Mouse (Mus musculus): ENCODE results near the gene Slc25a1. TPM values are rescaled to one million over a fixed set of nuclear protein-coding genes. Genes with fewer than 3 reads are reported as not detected.
"Not testable (repeated sequence)": the region's sequence is repeated elsewhere in the genome, so short reads cannot be mapped to it uniquely, and the experiment has no call there.

Gene Slc25a1
- 93.4 and 96.2 TPM in 2 replicates for polyA plus RNA-seq (2014; fragmentation: Nextera tagmentation; extraction: Ambion mirVana)

- Histone ChIP-seq H3K4me2 (replicated peaks; ENCODE audit: low read depth, low read length) (peak within 1 kb of the TSS; percentile 78), H3K27me3 (ENCODE audit: control insufficient read depth, insufficient read depth, low read length) (no peaks in the 10 kb centered on the region), H3K9me3 (ENCODE audit: control insufficient read depth, low read depth, low read length) (no peaks in the 10 kb centered on the region), H3K36me3 (ENCODE audit: control insufficient read depth, insufficient read depth, low read length) (peaks cover 14% of the 10 kb centered on the region), H3K27ac (ENCODE audit: low read length) (peak within 1 kb of the TSS; percentile 77), H3K9ac (replicated peaks; ENCODE audit: low read depth, low read length) (peak within 1 kb of the TSS; percentile 69), H3K4me3 (ENCODE audit: low read depth, low read length) (peak within 1 kb of the TSS; percentile 54), H3K4me1 (ENCODE audit: control insufficient read depth, insufficient read depth, low read length) (no peaks in the 10 kb centered on the region)
- under 1% methylated on average over 47 of the region's 47 CpGs for WGBS
- peak; percentile 81 for ATAC-seq (ENCODE audit: insufficient number of reproducible peaks, insufficient read depth, low FRiP score, low read depth)
These were observed at the start of gene Slc25a1 for GRCm38 (mm10) chr16:17928087-17928580. Gene Slc25a1, minus strand, starts transcription at chr16:17928219.

GRCm38 (mm10) chr16:17971853-17972252 is 43.8 kb upstream of the Slc25a1 start:
- no peak for ATAC-seq (ENCODE audit: insufficient number of reproducible peaks, insufficient read depth, low FRiP score, low read depth)
- WGBS, result 70% methylated on average over 5 of the region's 5 CpGs
- no peaks in the 10 kb centered on the region for H3K9me3 ChIP-seq (ENCODE audit: control insufficient read depth, low read depth, low read length)
- no peak overlapping the region for H3K4me3 ChIP-seq (ENCODE audit: low read depth, low read length)
- H3K27me3 ChIP-seq (ENCODE audit: control insufficient read depth, insufficient read depth, low read length), result no peaks in the 10 kb centered on the region
- no peaks in the 10 kb centered on the region for H3K36me3 ChIP-seq (ENCODE audit: control insufficient read depth, insufficient read depth, low read length)
- no peak overlapping the region for H3K27ac ChIP-seq (ENCODE audit: low read length)
- no peak overlapping the region for H3K4me2 ChIP-seq (replicated peaks; ENCODE audit: low read depth, low read length)
- no peaks in the 10 kb centered on the region for H3K4me1 ChIP-seq (ENCODE audit: control insufficient read depth, insufficient read depth, low read length)
- no peak overlapping the region for H3K9ac ChIP-seq (replicated peaks; ENCODE audit: low read depth, low read length)

GRCm38 (mm10) chr16:17962091-17962490 is 34.1 kb upstream of the Slc25a1 start:
- Histone ChIP-seq H3K4me1 (ENCODE audit: control insufficient read depth, insufficient read depth, low read length) (no peaks in the 10 kb centered on the region), H3K9ac (replicated peaks; ENCODE audit: low read depth, low read length) (no peak overlapping the region), H3K4me3 (ENCODE audit: low read depth, low read length) (no peak overlapping the region), H3K27ac (ENCODE audit: low read length) (no peak overlapping the region), H3K27me3 (ENCODE audit: control insufficient read depth, insufficient read depth, low read length) (no peaks in the 10 kb centered on the region), H3K4me2 (replicated peaks; ENCODE audit: low read depth, low read length) (no peak overlapping the region), H3K9me3 (ENCODE audit: control insufficient read depth, low read depth, low read length) (no peaks in the 10 kb centered on the region), H3K36me3 (ENCODE audit: control insufficient read depth, insufficient read depth, low read length) (no peaks in the 10 kb centered on the region)
- ATAC-seq (ENCODE audit: insufficient number of reproducible peaks, insufficient read depth, low FRiP score, low read depth), result no peak
- 78% methylated on average over 7 of the region's 7 CpGs for WGBS

GRCm38 (mm10) chr16:17956052-17956638 is 28.1 kb upstream of the Slc25a1 start:
- ATAC-seq (ENCODE audit: insufficient number of reproducible peaks, insufficient read depth, low FRiP score, low read depth); H3K4me1 ChIP-seq (ENCODE audit: control insufficient read depth, insufficient read depth, low read length); H3K27me3 ChIP-seq (ENCODE audit: control insufficient read depth, insufficient read depth, low read length); H3K4me3 ChIP-seq (ENCODE audit: low read depth, low read length); H3K4me2 ChIP-seq (replicated peaks; ENCODE audit: low read depth, low read length); H3K27ac ChIP-seq (ENCODE audit: low read length); H3K9me3 ChIP-seq (ENCODE audit: control insufficient read depth, low read depth, low read length); H3K9ac ChIP-seq (replicated peaks; ENCODE audit: low read depth, low read length); H3K36me3 ChIP-seq (ENCODE audit: control insufficient read depth, insufficient read depth, low read length): not testable (repeated sequence)
- 96% methylated on average over 16 of the region's 17 CpGs for WGBS

GRCm38 (mm10) chr16:17951618-17952017 is 23.6 kb upstream of the Slc25a1 start:
- H3K9me3 ChIP-seq (ENCODE audit: control insufficient read depth, low read depth, low read length), result no peaks in the 10 kb centered on the region
- no peak overlapping the region for H3K4me2 ChIP-seq (replicated peaks; ENCODE audit: low read depth, low read length)
- ATAC-seq (ENCODE audit: insufficient number of reproducible peaks, insufficient read depth, low FRiP score, low read depth), result no peak
- no peak overlapping the region for H3K9ac ChIP-seq (replicated peaks; ENCODE audit: low read depth, low read length)
- no peaks in the 10 kb centered on the region for H3K4me1 ChIP-seq (ENCODE audit: control insufficient read depth, insufficient read depth, low read length)
- H3K4me3 ChIP-seq (ENCODE audit: low read depth, low read length), result no peak overlapping the region
- H3K36me3 ChIP-seq (ENCODE audit: control insufficient read depth, insufficient read depth, low read length), result no peaks in the 10 kb centered on the region
- H3K27ac ChIP-seq (ENCODE audit: low read length), result no peak overlapping the region
- 84% methylated on average over 4 of the region's 4 CpGs for WGBS
- no peaks in the 10 kb centered on the region for H3K27me3 ChIP-seq (ENCODE audit: control insufficient read depth, insufficient read depth, low read length)

- Histone ChIP-seq H3K4me3 (ENCODE audit: low read depth, low read length) (no peak overlapping the region), H3K36me3 (ENCODE audit: control insufficient read depth, insufficient read depth, low read length) (no peaks in the 10 kb centered on the region), H3K27me3 (ENCODE audit: control insufficient read depth, insufficient read depth, low read length) (no peaks in the 10 kb centered on the region), H3K27ac (ENCODE audit: low read length) (no peak overlapping the region), H3K9me3 (ENCODE audit: control insufficient read depth, low read depth, low read length) (no peaks in the 10 kb centered on the region), H3K4me1 (ENCODE audit: control insufficient read depth, insufficient read depth, low read length) (no peaks in the 10 kb centered on the region), H3K9ac (replicated peaks; ENCODE audit: low read depth, low read length) (no peak overlapping the region), H3K4me2 (replicated peaks; ENCODE audit: low read depth, low read length) (no peak overlapping the region)
- ATAC-seq (ENCODE audit: insufficient number of reproducible peaks, insufficient read depth, low FRiP score, low read depth), result no peak
- 68% methylated on average over 4 of the region's 4 CpGs for WGBS
These were observed 22.0 kb upstream of the Slc25a1 start for GRCm38 (mm10) chr16:17950068-17950467.

GRCm38 (mm10) chr16:17949421-17949877 is 21.4 kb upstream of the Slc25a1 start:
- Histone ChIP-seq H3K27ac (ENCODE audit: low read length) (no peak overlapping the region), H3K4me1 (ENCODE audit: control insufficient read depth, insufficient read depth, low read length) (no peaks in the 10 kb centered on the region), H3K9me3 (ENCODE audit: control insufficient read depth, low read depth, low read length) (no peaks in the 10 kb centered on the region), H3K9ac (replicated peaks; ENCODE audit: low read depth, low read length) (no peak overlapping the region), H3K4me3 (ENCODE audit: low read depth, low read length) (no peak overlapping the region), H3K36me3 (ENCODE audit: control insufficient read depth, insufficient read depth, low read length) (no peaks in the 10 kb centered on the region), H3K27me3 (ENCODE audit: control insufficient read depth, insufficient read depth, low read length) (no peaks in the 10 kb centered on the region), H3K4me2 (replicated peaks; ENCODE audit: low read depth, low read length) (no peak overlapping the region)
- 38% methylated on average over 2 of the region's 2 CpGs for WGBS
- ATAC-seq (ENCODE audit: insufficient number of reproducible peaks, insufficient read depth, low FRiP score, low read depth), result no peak

GRCm38 (mm10) chr16:17945081-17945831 is 17.2 kb upstream of the Slc25a1 start:
- no peak overlapping the region for H3K9ac ChIP-seq (replicated peaks; ENCODE audit: low read depth, low read length)
- H3K27ac ChIP-seq (ENCODE audit: low read length), result no peak overlapping the region
- no peaks in the 10 kb centered on the region for H3K36me3 ChIP-seq (ENCODE audit: control insufficient read depth, insufficient read depth, low read length)
- H3K4me2 ChIP-seq (replicated peaks; ENCODE audit: low read depth, low read length), result no peak overlapping the region
- H3K4me1 ChIP-seq (ENCODE audit: control insufficient read depth, insufficient read depth, low read length), result no peaks in the 10 kb centered on the region
- 48% methylated on average over 7 of the region's 7 CpGs for WGBS
- no peaks in the 10 kb centered on the region for H3K27me3 ChIP-seq (ENCODE audit: control insufficient read depth, insufficient read depth, low read length)
- H3K9me3 ChIP-seq (ENCODE audit: control insufficient read depth, low read depth, low read length), result no peaks in the 10 kb centered on the region
- no peak overlapping the region for H3K4me3 ChIP-seq (ENCODE audit: low read depth, low read length)
- 0 out of 2 replicates have a peak, but pooled peaks have one; percentile 42 for ATAC-seq (ENCODE audit: insufficient number of reproducible peaks, insufficient read depth, low FRiP score, low read depth)
